Mouse (Mus musculus) limb, embryonic 12.5 days (tissue): Measurements from ENCODE around the gene Sh3pxd2a. TPM values are rescaled to one million over a fixed set of nuclear protein-coding genes. Genes with fewer than 3 reads are reported as not detected.

ENCODE experiments used
- ATAC-seq: fragments of 200-750 bp; cut with Nextera tagmentation; 2 replicates; pipeline ENCODE4 v1.8.0; 2017; ENCODE audit warnings: low read depth, moderate TSS enrichment; ENCODE audit not compliant: insufficient number of reproducible peaks, insufficient read depth, low FRiP score, low TSS enrichment
- H3K27ac ChIP-seq: fragments of 300-500 bp; sonication (generic); 2 replicates; pipeline ENCODE4 v1.5.1; 2016; ENCODE audit warnings: mild to moderate bottlenecking, moderate library complexity
- H3K27me3 ChIP-seq: fragments of 300-500 bp; sonication (generic); 2 replicates; pipeline ENCODE4 v1.6.1; 2016; ENCODE audit warnings: mild to moderate bottlenecking, moderate library complexity
- H3K36me3 ChIP-seq: fragments of 300-500 bp; sonication (generic); 2 replicates; pipeline ENCODE4 v1.6.1; 2016; ENCODE audit warnings: mild to moderate bottlenecking, moderate library complexity
- H3K4me1 ChIP-seq: fragments of 300-500 bp; sonication (generic); replicated peaks from 2 replicates; pipeline ENCODE4 v1.6.1; 2016
- H3K4me2 ChIP-seq: fragments of 300-500 bp; sonication (generic); 2 replicates; pipeline ENCODE4 v1.6.1; 2016; ENCODE audit warnings: mild to moderate bottlenecking, moderate library complexity
- H3K4me3 ChIP-seq: fragments of 300-500 bp; sonication (generic); replicated peaks from 2 replicates; pipeline ENCODE4 v1.5.1; 2016; ENCODE audit warnings: mild to moderate bottlenecking
- H3K9ac ChIP-seq: fragments of 300-500 bp; sonication (generic); replicated peaks from 2 replicates; pipeline ENCODE4 v1.6.1; 2016; ENCODE audit warnings: mild to moderate bottlenecking, moderate library complexity
- H3K9me3 ChIP-seq: fragments of 300-500 bp; sonication (generic); 2 replicates; pipeline ENCODE4 v1.6.1; 2016; ENCODE audit warnings: mild to moderate bottlenecking, moderate library complexity
- WGBS: fragments of 180-500 bp; shearing (Covaris S2); methylation state at CpG from one replicate; pipeline ENCODE4 v1.1.7; 2016; 5-methylcytosine and 5-hydroxymethylcytosine counted together
- polyA plus RNA-seq: library from polyadenylated mRNA; unstranded; fragments of >200 nt; fragmentation: Nextera tagmentation; extraction: Ambion mirVana; gene quantifications from 2 replicates; pipeline ENCODE4 v1.2.1, GENCODE M21; 2016

The Sh3pxd2a gene
- polyA plus RNA-seq, 1 experiment from 2014 or later = 7.7 TPM

DNA sequence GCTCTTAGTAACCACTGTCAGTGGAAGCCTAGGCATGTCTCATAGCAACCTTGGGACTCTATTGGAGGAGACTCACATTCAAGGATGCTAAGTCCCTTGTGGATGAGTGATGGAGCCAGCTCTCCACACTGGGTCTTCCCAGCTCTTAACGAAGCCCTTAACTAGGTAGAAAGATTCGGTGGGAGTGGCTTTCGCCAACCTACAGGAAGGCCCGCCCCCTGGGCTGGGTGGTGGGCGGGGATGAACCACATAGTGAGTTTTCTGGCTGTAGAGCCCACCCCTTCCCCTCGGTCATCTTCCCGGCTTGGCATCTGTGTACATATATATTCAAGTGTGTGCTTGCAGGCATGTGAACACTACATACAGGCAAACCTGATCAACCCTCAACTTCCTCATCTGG, 223.2 kb downstream of the Sh3pxd2a start:
- Histone ChIP-seq H3K27ac (no peak overlapping the region), H3K4me2 (peak overlapping the region; percentile 57), H3K4me3 (peak overlapping the region; percentile 40; the same call in 1 of the 2 replicates), H3K9me3 (no peaks in the 10 kb centered on the region), H3K27me3 (peaks cover 7% of the 10 kb centered on the region; the same call in 1 of the 2 replicates), H3K36me3 (no peaks in the 10 kb centered on the region), H3K4me1 (peaks cover 10% of the 10 kb centered on the region; the same call in 1 of the 2 replicates), H3K9ac (no peak overlapping the region)
- 59% methylated on average over 7 of the region's 7 CpGs for WGBS
- no peak for ATAC-seq

- no peaks in the 10 kb centered on the region for H3K9me3 ChIP-seq
- no peak overlapping the region for H3K27ac ChIP-seq
- H3K4me2 ChIP-seq = peak overlapping the region; percentile 57
- H3K9ac ChIP-seq = peak overlapping the region; percentile 18; the same call in 1 of the 2 replicates
- no peaks in the 10 kb centered on the region for H3K36me3 ChIP-seq
- ATAC-seq = peak; percentile 28; the same call in 1 of the 2 replicates
- H3K4me1 ChIP-seq = peaks cover 10% of the 10 kb centered on the region; the same call in 1 of the 2 replicates
- WGBS = 25% methylated on average over 12 of the region's 12 CpGs
- H3K27me3 ChIP-seq = peaks cover 7% of the 10 kb centered on the region; the same call in 1 of the 2 replicates
- peak overlapping the region; percentile 40 for H3K4me3 ChIP-seq
Measured at GRCm38 (mm10) chr19:47240076-47240475, 224.1 kb downstream of the Sh3pxd2a start.

- 92% methylated on average over 3 of the region's 3 CpGs for WGBS
- Histone ChIP-seq H3K9me3 (no peaks in the 10 kb centered on the region), H3K4me1 (peaks cover 12% of the 10 kb centered on the region), H3K9ac (no peak overlapping the region), H3K4me3 (no peak overlapping the region), H3K36me3 (no peaks in the 10 kb centered on the region), H3K27ac (no peak overlapping the region), H3K4me2 (no peak overlapping the region), H3K27me3 (no peaks in the 10 kb centered on the region)
- no peak for ATAC-seq
Measured at GRCm38 (mm10) chr19:47233087-47233486, 231.1 kb downstream of the Sh3pxd2a start.

DNA sequence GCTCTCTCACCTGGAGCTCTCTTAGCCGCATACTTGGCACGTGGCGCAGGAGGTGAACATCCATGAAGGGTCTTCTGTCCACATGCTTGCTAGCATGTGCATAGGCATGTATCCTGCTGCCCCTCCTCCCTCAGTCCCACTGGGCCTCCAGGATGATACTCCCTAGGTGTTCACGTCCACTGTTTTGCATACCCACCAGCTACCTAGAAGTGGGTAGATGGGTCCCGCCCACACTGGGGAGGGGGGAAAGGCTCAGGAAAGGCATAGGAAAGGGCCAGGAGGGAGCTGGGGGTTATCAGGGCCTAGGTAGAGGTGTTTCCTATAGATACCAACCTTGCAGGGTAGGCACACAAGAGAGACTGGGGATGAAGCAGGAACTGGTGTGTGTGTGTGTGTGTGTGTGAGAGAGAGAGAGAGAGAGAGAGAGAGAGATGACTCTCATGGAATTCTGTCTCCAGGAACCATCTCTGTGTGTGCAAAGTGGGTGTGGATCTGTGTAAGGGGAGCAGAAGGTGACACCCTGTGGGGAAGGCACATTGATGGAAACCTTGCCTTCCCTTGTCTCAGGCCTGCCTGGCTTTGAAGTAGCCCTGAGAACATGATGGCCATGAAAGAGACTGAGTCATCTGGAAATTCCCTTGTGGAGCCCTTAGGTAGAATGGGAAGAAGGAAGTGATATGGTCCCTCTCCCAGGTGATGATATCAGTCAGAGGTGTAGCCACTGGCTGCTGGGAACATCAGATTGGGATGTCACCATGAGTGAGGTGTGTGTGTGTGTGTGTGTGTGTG, 231.9 kb downstream of the Sh3pxd2a start:
- H3K4me2 ChIP-seq = no peak overlapping the region
- no peak overlapping the region for H3K27ac ChIP-seq

DNA sequence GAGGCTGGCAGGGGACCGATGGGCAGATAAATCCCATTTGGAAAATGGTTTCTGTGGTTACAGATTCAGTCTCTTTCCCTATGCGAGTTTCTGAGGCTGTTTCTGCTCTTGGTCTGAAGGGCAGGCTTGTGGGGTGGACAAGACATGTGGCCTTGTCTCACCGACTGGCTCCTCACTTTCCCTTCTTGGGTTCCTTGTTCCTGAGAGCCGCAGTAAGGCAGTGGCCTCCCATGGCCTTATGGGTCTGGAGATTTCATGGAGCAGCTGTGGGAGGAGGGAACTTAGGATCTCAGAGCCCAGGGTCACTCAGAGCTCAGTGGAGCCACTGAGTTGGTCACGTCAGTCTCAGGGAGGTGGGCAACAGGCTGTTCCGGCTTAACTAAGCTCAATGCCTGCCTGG, 232.8 kb downstream of the Sh3pxd2a start:
- Histone ChIP-seq H3K27ac (no peak overlapping the region), H3K4me1 (peaks cover 12% of the 10 kb centered on the region), H3K4me3 (no peak overlapping the region), H3K27me3 (no peaks in the 10 kb centered on the region), H3K9ac (no peak overlapping the region), H3K36me3 (no peaks in the 10 kb centered on the region), H3K4me2 (no peak overlapping the region), H3K9me3 (no peaks in the 10 kb centered on the region)
- ATAC-seq = no peak
- 90% methylated on average over 6 of the region's 6 CpGs for WGBS

More for the DNA sequence above, 231.9 kb downstream of the Sh3pxd2a start:
- H3K9me3 ChIP-seq = no peaks in the 10 kb centered on the region
- WGBS = 85% methylated on average over 5 of the region's 5 CpGs
- H3K4me3 ChIP-seq = no peak overlapping the region
- no peaks in the 10 kb centered on the region for H3K27me3 ChIP-seq
- H3K4me1 ChIP-seq = peaks cover 12% of the 10 kb centered on the region
- no peak for ATAC-seq
- no peak overlapping the region for H3K9ac ChIP-seq
- H3K36me3 ChIP-seq = no peaks in the 10 kb centered on the region

DNA sequence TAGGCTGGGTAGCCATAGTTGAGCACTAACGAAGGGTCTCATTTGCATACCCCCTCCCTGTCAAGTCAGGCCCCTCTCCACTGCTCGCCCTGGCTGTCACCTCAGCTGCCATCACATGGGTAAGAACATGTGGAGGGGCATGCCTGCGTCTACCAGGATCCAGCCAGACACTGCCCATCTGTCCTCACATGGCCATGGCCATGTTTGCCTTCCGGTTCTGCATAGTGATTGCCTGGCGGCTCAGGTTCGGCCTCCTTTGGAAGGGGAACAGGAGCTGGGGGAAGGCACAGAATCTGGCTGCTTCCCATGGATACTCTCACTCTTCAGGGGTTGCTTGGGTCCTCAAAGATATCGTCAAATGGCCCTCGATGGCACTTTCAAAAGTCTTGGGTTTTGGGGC, 233.5 kb downstream of the Sh3pxd2a start:
- H3K9me3 ChIP-seq = no peaks in the 10 kb centered on the region
- H3K9ac ChIP-seq = no peak overlapping the region
- H3K27me3 ChIP-seq = no peaks in the 10 kb centered on the region
- peaks cover 12% of the 10 kb centered on the region for H3K4me1 ChIP-seq
- 90% methylated on average over 8 of the region's 8 CpGs for WGBS
- no peak overlapping the region for H3K27ac ChIP-seq
- no peak for ATAC-seq
- H3K36me3 ChIP-seq = no peaks in the 10 kb centered on the region
- no peak overlapping the region for H3K4me3 ChIP-seq
- H3K4me2 ChIP-seq = no peak overlapping the region

DNA sequence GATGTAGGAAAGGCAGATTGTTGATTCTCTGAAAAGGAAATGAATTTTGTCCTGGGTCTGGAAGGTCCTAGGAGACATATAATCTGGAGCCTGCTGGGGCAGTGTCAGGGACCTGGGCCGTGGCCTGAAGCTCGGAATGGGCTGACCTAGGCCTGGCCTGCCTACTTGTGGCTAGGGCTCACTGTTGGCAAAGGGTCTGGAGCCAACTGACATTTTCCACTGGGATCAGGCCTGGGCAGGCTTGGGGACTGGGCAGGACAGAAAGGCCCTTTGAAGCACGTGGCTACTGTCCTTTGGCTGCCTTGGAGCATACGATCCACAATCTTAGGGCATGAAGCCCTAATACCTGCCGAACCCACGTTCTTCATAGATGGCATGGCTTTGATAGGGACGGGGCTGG, 234.1 kb downstream of the Sh3pxd2a start:
- no peaks in the 10 kb centered on the region for H3K27me3 ChIP-seq
- H3K4me1 ChIP-seq = peaks cover 12% of the 10 kb centered on the region
- WGBS = 89% methylated on average over 7 of the region's 7 CpGs
- H3K9me3 ChIP-seq = no peaks in the 10 kb centered on the region
- ATAC-seq = no peak
- H3K4me3 ChIP-seq = no peak overlapping the region
- H3K36me3 ChIP-seq = no peaks in the 10 kb centered on the region
- no peak overlapping the region for H3K4me2 ChIP-seq
- no peak overlapping the region for H3K9ac ChIP-seq
- no peak overlapping the region for H3K27ac ChIP-seq

DNA sequence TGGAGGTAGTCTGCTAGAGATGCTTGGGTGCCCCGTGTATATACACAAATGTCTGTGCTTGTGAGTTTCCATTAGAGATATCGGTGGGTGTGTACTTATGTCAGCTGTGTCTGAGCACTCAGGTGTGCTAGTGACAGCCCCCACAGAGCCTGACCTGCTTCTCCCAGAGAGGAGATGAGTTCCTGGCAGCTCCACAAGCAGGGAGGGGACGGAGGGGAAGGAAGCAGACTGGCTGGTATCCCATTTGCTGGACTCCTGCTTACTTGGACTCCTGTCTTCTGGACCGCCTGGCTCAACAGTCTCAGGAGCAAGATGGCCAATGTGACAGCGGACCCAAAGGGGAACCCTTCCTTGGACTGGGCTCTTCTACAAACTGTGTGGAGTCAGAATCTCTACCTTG, 234.7 kb downstream of the Sh3pxd2a start:
- Histone ChIP-seq H3K9me3 (no peaks in the 10 kb centered on the region), H3K4me3 (no peak overlapping the region), H3K27me3 (no peaks in the 10 kb centered on the region), H3K27ac (no peak overlapping the region), H3K36me3 (no peaks in the 10 kb centered on the region), H3K4me2 (peak overlapping the region; percentile 54), H3K4me1 (peaks cover 12% of the 10 kb centered on the region), H3K9ac (no peak overlapping the region)
- no peak for ATAC-seq
- WGBS = 88% methylated on average over 5 of the region's 5 CpGs

DNA sequence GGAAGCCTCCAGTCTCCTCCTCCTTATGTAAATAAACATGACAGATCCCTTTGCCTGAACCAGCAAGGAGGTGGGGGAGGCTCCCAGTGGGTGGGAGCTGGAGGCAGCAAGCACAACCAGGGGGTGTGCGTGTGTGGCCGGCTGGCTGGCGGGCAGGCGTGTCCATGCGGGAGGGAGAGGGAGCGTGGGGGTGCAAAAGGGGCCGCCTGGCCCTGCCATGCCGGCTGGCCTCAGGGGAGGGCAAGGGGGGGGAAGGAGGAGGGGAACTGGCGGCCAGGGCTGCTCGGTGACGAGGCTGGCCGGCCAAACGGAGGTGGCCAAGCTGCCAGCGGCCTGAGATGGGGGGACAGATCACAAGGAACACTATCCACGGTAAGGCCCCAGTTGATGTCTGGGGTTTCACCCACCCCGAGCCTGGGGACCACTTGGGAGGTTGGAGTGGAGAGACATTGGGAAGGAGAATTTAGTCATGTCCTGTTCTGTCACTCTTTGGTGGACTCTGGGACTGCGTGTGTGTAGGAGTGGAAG, 235.4 kb downstream of the Sh3pxd2a start:
- no peaks in the 10 kb centered on the region for H3K9me3 ChIP-seq
- no peaks in the 10 kb centered on the region for H3K27me3 ChIP-seq
- H3K36me3 ChIP-seq = no peaks in the 10 kb centered on the region
- peak overlapping the region; percentile 23 for H3K4me3 ChIP-seq
- 0 out of 2 replicates have a peak overlapping the region, but pooled peaks have one; percentile 37 for H3K9ac ChIP-seq
- H3K4me1 ChIP-seq = peaks cover 12% of the 10 kb centered on the region
- WGBS = 4% methylated on average over 17 of the region's 17 CpGs
- H3K27ac ChIP-seq = 0 out of 2 replicates have a peak overlapping the region, but pooled peaks have one; percentile 41
- H3K4me2 ChIP-seq = peak overlapping the region; percentile 54
- no peak for ATAC-seq

DNA sequence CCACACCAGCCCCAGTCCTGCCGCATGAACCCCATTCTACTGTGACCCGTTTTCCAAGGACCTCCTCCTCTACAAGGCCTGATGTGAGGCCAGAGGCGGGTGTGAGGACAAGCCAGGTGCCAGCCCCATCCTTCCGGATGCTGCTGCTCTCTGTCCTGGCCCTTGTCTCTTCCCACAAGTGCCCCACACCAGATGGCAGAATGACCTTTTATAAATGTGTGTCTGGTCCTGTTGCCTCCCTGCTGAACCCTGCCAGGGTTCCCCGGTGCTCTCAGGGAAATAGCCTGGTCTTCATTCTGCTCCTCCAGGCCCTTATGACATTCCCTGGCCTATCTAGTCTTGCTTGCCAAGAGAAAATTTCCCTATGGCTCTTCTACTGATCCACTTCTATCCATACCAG, 238.4 kb downstream of the Sh3pxd2a start:
- no peaks in the 10 kb centered on the region for H3K9me3 ChIP-seq

GRCm38 (mm10) chr19:47224743-47225142, 239.5 kb downstream of the Sh3pxd2a start:
- H3K36me3 ChIP-seq = no peaks in the 10 kb centered on the region
- no peaks in the 10 kb centered on the region for H3K9me3 ChIP-seq
- H3K27ac ChIP-seq = no peak overlapping the region
- H3K4me3 ChIP-seq = no peak overlapping the region
- ATAC-seq = no peak
- WGBS = 69% methylated on average over 4 of the region's 4 CpGs
- peaks cover 12% of the 10 kb centered on the region for H3K4me1 ChIP-seq
- H3K27me3 ChIP-seq = 0 out of 2 replicates have a peak, but pooled peaks cover 5% of the 10 kb centered on the region
- H3K9ac ChIP-seq = no peak overlapping the region
- no peak overlapping the region for H3K4me2 ChIP-seq

More for the DNA sequence above, 238.4 kb downstream of the Sh3pxd2a start:
- Histone ChIP-seq H3K4me3 (no peak overlapping the region), H3K36me3 (no peaks in the 10 kb centered on the region), H3K27ac (no peak overlapping the region), H3K9ac (no peak overlapping the region), H3K4me2 (no peak overlapping the region), H3K4me1 (peaks cover 12% of the 10 kb centered on the region), H3K27me3 (0 out of 2 replicates have a peak, but pooled peaks cover 5% of the 10 kb centered on the region)
- 86% methylated on average over 5 of the region's 5 CpGs for WGBS
- ATAC-seq = no peak
